Mouse (Mus musculus) layer of hippocampus, adult 9-11 months (tissue): ENCODE results near the gene Slc35f1.
"Not testable (repeated sequence)": the region's sequence is repeated elsewhere in the genome, so short reads cannot be mapped to it uniquely, and the experiment has no call there.

Source experiments
- DNase-seq: peaks from one replicate; pipeline ENCODE4 v3.0.0; 2022

The Slc35f1 gene

DNA sequence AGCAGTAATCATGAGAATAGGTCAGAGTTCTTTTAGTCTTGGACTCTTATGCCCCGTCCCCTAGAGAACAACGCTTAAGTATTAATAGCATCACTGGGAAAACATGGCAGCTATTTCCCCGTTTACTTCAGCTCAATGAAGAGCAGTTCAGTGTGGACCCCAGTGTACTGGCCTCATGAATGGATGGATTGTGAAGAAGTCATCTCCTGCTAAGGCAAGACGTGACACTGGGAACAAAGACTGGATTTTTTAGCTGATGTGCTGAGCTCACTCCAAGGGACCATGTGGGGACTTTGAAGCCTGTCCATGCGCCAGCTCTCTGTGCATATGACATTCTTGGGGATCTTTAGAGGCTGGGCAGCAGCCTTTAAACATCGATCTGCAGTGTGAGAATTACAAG, 101.2 kb downstream of the Slc35f1 start:
- DNase-seq = peak; percentile 33

DNA sequence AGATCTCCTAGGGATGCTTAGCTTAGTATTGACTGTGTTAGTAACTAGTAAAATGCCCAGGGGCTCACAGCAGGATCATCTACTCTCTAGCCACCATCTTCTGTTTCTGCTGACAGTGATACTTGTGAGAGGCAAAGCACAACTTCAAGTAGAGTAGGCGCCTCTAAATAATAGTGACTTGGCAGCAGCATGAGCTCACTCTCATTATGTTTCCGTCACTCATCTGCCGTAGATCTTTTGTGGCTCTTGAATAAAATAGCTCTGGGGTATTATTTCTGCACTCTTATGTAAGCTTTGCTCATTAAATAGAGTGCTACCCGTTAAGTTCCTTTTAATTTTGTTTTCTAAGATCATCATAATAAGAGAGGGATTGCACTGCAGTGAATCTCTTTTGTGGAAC, 107.1 kb downstream of the Slc35f1 start:
- DNase-seq = no peak

DNA sequence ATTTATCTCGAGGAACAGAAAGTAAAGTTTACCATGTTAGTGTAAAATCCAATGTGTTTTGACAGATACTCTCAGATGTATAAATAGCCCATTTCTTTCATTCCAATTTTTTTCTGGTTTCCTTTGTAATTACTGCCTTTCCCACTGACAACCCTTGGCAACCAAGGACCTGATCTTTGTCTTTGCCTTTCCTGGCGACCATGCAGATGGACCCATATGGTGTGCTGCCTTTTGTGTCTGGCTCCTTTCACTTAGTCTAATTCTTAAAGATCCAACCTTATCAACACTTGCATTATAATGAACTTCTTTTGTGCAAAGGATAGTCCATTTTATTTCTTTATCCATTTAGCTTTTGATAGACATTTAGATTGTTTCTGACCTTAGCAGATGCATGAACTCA, 117.5 kb downstream of the Slc35f1 start:
- DNase-seq = no peak

GRCm38 (mm10) chr10:52812861-52813260, 122.5 kb downstream of the Slc35f1 start:
- no peak for DNase-seq

DNA sequence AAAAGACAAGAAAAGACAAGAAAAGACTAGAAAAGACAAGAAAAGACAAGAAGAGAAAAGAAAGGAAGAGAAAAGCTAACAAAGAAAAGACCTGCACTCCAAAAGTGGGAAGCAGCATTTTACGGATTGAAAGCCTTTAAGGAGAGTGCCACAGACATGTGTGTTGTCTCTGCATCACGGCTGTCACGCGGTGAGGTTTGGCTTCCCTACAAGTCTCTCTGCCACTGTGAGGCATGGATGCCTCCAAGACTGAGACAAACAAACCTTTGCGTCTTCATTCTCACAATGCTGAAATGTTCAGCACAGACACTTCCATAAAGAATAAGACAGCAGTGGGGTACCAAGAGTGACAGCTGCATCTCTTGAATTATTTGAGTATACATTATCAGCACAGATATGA, 124.0 kb downstream of the Slc35f1 start:
- peak; percentile 14 for DNase-seq

DNA sequence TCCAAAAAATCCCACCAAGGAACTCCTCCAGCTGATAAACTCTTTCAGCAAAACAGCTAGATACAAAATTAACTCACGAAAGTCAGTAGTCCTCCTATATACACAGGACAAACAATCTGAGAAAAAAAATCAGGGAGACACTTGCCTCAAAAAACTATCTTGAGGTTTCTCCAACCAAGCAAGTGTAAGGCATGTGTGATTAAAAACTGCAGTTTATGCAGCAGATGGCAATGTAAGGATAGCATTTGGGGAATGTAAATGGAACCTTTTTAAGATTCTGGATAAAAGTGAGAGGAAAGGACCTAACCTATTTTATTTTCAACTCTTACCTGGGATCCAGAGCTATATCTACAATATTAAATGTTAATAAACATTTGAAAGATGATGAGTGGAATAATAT, 129.3 kb downstream of the Slc35f1 start:
- DNase-seq = no peak

DNA sequence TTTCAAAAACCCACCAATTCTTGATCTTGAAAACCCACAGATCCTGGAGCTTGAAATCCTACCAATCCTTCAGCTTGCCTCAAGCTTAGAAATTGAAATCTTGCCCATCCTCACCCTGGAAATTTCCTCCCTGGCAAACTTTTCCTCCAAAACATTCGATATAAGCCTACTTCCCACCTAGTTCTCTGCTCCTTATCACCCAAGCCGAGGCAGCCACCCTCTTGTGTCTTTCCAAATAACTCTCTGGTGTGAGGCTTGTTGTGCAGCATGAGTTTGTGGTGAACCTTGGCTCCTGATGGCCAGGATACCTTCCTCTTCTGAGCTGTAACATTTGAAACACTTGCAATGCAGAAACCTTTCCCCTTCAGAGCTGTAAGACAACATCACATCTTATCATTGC, 132.6 kb downstream of the Slc35f1 start:
- DNase-seq = no peak

DNA sequence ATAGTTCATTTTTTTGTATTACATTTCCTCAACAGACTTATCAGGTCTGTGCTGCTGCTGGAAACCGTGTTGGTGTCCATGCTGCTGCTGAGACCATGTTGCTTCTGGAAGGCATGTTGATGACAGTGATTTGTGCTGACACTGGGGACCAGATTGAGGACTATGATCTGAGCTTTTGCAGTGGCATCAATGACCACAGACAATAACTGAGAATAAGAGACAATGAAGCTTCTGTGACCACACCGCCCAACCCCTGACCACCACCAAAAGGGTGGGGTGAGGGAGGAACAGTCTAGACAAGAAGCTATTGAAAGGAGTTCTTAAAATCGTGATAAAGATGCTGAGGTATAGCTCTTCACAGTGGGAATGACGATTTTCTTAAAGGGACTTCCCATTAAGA, 135.4 kb downstream of the Slc35f1 start:
- DNase-seq = no peak

GRCm38 (mm10) chr10:52840819-52841218, 150.5 kb downstream of the Slc35f1 start:
- peak; percentile 16 for DNase-seq

GRCm38 (mm10) chr10:52851994-52852393, 161.7 kb downstream of the Slc35f1 start:
- DNase-seq = no peak

GRCm38 (mm10) chr10:52860851-52861250, 170.5 kb downstream of the Slc35f1 start:
- DNase-seq = no peak

- DNase-seq = peak; percentile 26
Observed at GRCm38 (mm10) chr10:52864936-52865335, 174.6 kb downstream of the Slc35f1 start.

- DNase-seq = no peak
Observed at GRCm38 (mm10) chr10:52871110-52871509, 180.8 kb downstream of the Slc35f1 start.

DNA sequence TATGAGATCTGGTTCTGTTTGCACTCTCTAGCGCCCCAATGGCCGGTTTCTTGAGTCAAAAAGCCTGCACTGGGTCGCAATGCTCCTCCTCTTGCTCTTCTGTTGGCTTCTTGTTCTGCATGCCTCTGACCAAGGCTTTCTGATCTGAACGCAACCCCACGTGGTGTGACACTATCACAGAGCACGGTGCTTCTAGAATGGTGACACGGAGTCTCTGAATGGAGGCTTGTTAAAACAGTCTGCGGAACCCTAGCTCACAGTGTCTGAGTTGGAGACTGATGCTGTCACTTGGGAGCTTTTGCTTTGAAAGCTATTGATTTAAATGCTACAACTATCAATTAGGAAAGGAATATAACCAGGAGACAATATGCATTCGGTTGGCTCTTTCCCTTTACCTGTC, 183.8 kb downstream of the Slc35f1 start:
- no peak for DNase-seq

GRCm38 (mm10) chr10:52874712-52875111, 184.4 kb downstream of the Slc35f1 start:
- DNase-seq = no peak

GRCm38 (mm10) chr10:52877263-52878021, 187.1 kb downstream of the Slc35f1 start:
- DNase-seq = no peak

GRCm38 (mm10) chr10:52878093-52878801, 187.9 kb downstream of the Slc35f1 start:
- no peak for DNase-seq

DNA sequence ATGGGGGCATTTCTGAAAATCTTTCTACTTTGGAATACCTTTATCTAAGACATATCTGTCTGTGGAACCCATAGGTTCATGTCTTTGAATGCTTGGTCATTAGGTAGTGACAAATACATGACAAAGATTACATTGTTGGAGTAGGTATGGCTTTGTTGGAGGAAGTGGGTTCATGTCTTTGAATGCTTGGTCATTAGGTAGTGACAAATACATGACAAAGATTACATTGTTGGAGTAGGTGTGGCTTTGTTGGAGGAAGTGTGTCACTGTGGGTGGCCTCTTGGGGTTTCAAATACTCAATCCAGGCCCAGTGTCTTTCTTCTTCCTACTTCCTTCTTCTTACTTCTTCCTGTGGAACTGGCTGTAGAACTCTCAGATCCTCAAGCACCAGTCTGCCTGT, 206.4 kb downstream of the Slc35f1 start:
- DNase-seq = not testable (repeated sequence)

GRCm38 (mm10) chr10:52904914-52905313, 214.6 kb downstream of the Slc35f1 start:
- no peak for DNase-seq

GRCm38 (mm10) chr10:52911762-52912161, 221.4 kb downstream of the Slc35f1 start:
- DNase-seq = no peak

- DNase-seq = no peak
Observed at GRCm38 (mm10) chr10:52918715-52919114, 228.4 kb downstream of the Slc35f1 start.

- no peak for DNase-seq
Observed at GRCm38 (mm10) chr10:52923143-52923542, 232.8 kb downstream of the Slc35f1 start.

DNA sequence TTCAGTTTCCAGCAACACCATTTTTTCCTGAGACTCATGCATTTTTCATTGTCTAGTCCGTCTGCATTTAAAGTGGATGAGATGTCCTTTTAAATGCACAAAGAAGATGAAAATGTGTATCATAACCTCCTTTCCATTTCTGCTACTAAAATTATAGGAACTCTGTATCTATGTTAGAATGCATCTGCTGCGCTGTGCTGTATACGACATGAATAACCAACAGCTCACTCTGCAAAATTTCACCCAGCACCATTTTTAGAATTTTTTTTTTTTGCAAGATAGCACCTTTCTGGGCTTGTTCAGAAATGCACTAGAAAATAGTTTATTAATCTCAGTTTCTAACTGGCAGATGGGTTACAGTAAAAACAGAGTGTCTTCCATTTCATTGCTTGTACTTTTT, 236.0 kb downstream of the Slc35f1 start:
- DNase-seq = no peak

GRCm38 (mm10) chr10:52932159-52932558, 241.8 kb downstream of the Slc35f1 start:
- DNase-seq = no peak

GRCm38 (mm10) chr10:52934615-52935014, 244.3 kb downstream of the Slc35f1 start:
- DNase-seq = no peak
